Mouse (Mus musculus): Measurements from ENCODE around the gene Hlcs.

DNA sequence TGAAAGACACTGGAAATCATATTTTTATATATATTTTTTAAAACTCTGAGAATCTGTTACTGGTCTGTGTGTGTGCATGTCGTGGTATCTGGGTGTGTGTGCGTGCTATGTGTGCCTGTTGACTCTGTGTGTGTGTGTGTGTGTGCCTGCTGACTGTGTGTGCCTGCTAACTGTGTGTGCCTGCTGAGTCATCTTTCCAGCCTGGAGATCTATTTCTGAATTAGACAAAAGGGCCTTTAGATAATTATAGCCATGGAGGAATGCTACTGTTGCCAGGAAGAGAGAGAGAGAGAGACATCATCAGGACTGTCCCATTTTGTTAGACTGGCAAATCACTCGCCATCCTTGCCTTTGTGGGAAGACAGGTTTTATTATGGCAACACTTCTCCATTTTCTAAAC lies 103.7 kb downstream of the Hlcs start:
- TF ChIP-seq POLR2A (IDR thresholded peaks at IDR 0.05; ENCODE audit: borderline replicate concordance, control insufficient read depth, low read depth, low read length): no peak
- no peak for TF ChIP-seq CTCF (IDR thresholded peaks at IDR 0.05; ENCODE audit: control insufficient read depth, insufficient read depth, low read length)

Measured in bone marrow, adult 2 months (tissue).